Mouse (Mus musculus): ENCODE results near the gene Abca4.

The Abca4 gene

GRCm38 (mm10) chr3:122043799-122044547 is at the start of gene Abca4:
Gene Abca4, plus strand, starts transcription at chr3:122044443.
- no peak for ATAC-seq (ENCODE audit: low TSS enrichment)

- no peak for ATAC-seq (ENCODE audit: low TSS enrichment)
These were observed 49.1 kb upstream of the Abca4 start for GRCm38 (mm10) chr3:121995125-121995524.

- no peak for ATAC-seq (ENCODE audit: low TSS enrichment)
These were observed 44.3 kb upstream of the Abca4 start for GRCm38 (mm10) chr3:121999934-122000333.

- no peak for ATAC-seq (ENCODE audit: low TSS enrichment)
These were observed 42.7 kb upstream of the Abca4 start for GRCm38 (mm10) chr3:122001568-122001967.

GRCm38 (mm10) chr3:122009818-122010217 is 34.4 kb upstream of the Abca4 start:
- peak; percentile 41; the same call in 1 of the 2 replicates for ATAC-seq (ENCODE audit: low TSS enrichment)

- ATAC-seq (ENCODE audit: low TSS enrichment): peak; percentile 59
These were observed 34.0 kb upstream of the Abca4 start for GRCm38 (mm10) chr3:122010292-122010691.

GRCm38 (mm10) chr3:122012464-122012863 is 31.8 kb upstream of the Abca4 start:
- ATAC-seq (ENCODE audit: low TSS enrichment): no peak

GRCm38 (mm10) chr3:122018421-122018820 is 25.8 kb upstream of the Abca4 start:
- no peak for ATAC-seq (ENCODE audit: low TSS enrichment)

- ATAC-seq (ENCODE audit: low TSS enrichment): no peak
These were observed 25.1 kb upstream of the Abca4 start for GRCm38 (mm10) chr3:122019159-122019558.

GRCm38 (mm10) chr3:122021029-122021652 is 23.1 kb upstream of the Abca4 start:
- ATAC-seq (ENCODE audit: low TSS enrichment): no peak

- no peak for ATAC-seq (ENCODE audit: low TSS enrichment)
These were observed 21.9 kb upstream of the Abca4 start for GRCm38 (mm10) chr3:122022355-122022754.

GRCm38 (mm10) chr3:122026676-122027075 is 17.6 kb upstream of the Abca4 start:
- ATAC-seq (ENCODE audit: low TSS enrichment): no peak

GRCm38 (mm10) chr3:122027776-122028175 is 16.5 kb upstream of the Abca4 start:
- ATAC-seq (ENCODE audit: low TSS enrichment): no peak

- ATAC-seq (ENCODE audit: low TSS enrichment): no peak
These were observed 10.9 kb upstream of the Abca4 start for GRCm38 (mm10) chr3:122033248-122033837.

GRCm38 (mm10) chr3:122034240-122034639 is 10.0 kb upstream of the Abca4 start:
- ATAC-seq (ENCODE audit: low TSS enrichment): no peak

- no peak for ATAC-seq (ENCODE audit: low TSS enrichment)
These were observed 9.2 kb upstream of the Abca4 start for GRCm38 (mm10) chr3:122035092-122035491.

GRCm38 (mm10) chr3:122040522-122040921 is 3.7 kb upstream of the Abca4 start:
- ATAC-seq (ENCODE audit: low TSS enrichment): no peak

GRCm38 (mm10) chr3:122043102-122043501 is 1.1 kb upstream of the Abca4 start:
- no peak for ATAC-seq (ENCODE audit: low TSS enrichment)

- ATAC-seq (ENCODE audit: low TSS enrichment): no peak
These were observed 2.0 kb downstream of the Abca4 start for GRCm38 (mm10) chr3:122046187-122046620.

- ATAC-seq (ENCODE audit: low TSS enrichment): peak; percentile 50; the same call in 1 of the 2 replicates
These were observed 3.2 kb downstream of the Abca4 start for GRCm38 (mm10) chr3:122047402-122047801.

GRCm38 (mm10) chr3:122047921-122048861 is 3.9 kb downstream of the Abca4 start:
- peak; percentile 89 for ATAC-seq (ENCODE audit: low TSS enrichment)

- ATAC-seq (ENCODE audit: low TSS enrichment): no peak
These were observed 4.9 kb downstream of the Abca4 start for GRCm38 (mm10) chr3:122049158-122049557.

Measured in frontal cortex, adult (tissue).